Mouse (Mus musculus): ENCODE measurements around the gene Madcam1. TPM values are rescaled to one million over a fixed set of nuclear protein-coding genes. Genes with fewer than 3 reads are reported as not detected.

The Madcam1 gene
- polyA plus RNA-seq, 1 experiment from 2014 or later = 22.2 TPM

- Histone ChIP-seq H3K9me3 (ENCODE audit: control insufficient read depth, low read length) (no peaks in the 10 kb centered on the region), H3K4me3 (ENCODE audit: low read depth, low read length) (no peak overlapping the region), H3K4me1 (replicated peaks; ENCODE audit: control insufficient read depth, insufficient read depth) (0 out of 2 replicates have a peak, but pooled peaks cover 6% of the 10 kb centered on the region), H3K36me3 (ENCODE audit: control insufficient read depth, insufficient read depth, low read length) (no peaks in the 10 kb centered on the region), H3K9ac (ENCODE audit: low read length) (no peak overlapping the region), H3K4me2 (replicated peaks; ENCODE audit: low read depth) (peak overlapping the region; percentile 89), H3K27ac (replicated peaks) (no peak overlapping the region), H3K27me3 (ENCODE audit: control insufficient read depth, insufficient read depth, low read length) (peaks cover 6% of the 10 kb centered on the region; the same call in 1 of the 2 replicates)
- WGBS = 8% methylated on average over 20 of the region's 23 CpGs
- ATAC-seq (ENCODE audit: low FRiP score, low TSS enrichment) (peak; percentile 43; the same call in 1 of the 2 replicates), DNase-seq (ENCODE audit: low spot score) (peak; percentile 46)
- TF ChIP-seq CTCF (IDR thresholded peaks at IDR 0.05; ENCODE audit: low read depth) = no peak
- no peak for TF ChIP-seq EP300 (optimal IDR thresholded peaks at IDR 0.05)
Measured at GRCm38 (mm10) chr10:79638486-79639204, 25.7 kb upstream of the Madcam1 start.

DNA sequence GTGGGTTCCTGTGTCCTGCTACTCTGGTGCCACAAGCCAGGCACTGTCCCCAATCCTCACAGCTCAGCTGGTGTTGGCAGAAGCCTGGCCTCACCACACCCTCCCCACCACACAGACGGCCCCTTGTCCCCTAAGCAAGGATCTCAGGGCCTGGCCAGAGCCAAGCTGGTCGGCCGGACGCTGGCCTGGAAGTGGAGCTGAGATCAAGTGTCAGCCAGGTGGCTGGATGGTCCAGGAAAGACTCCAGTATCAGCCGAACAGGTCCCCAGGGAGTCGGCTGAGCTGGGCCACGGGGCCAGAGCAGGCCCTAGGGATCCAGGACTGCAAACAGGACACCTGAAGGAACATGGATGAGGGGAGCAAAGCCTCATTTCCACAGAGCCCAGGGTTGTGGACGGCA lies 18.6 kb upstream of the Madcam1 start, which contains the start of gene Odf3l2:
Gene Odf3l2, minus strand, starts transcription at position 28 of the 400 bp plus-strand sequence.
- Histone ChIP-seq H3K4me2 (replicated peaks; ENCODE audit: low read depth) (no peak within 1 kb of the TSS), H3K4me3 (ENCODE audit: low read depth, low read length) (no peak within 1 kb of the TSS), H3K27ac (replicated peaks) (no peak within 1 kb of the TSS), H3K9me3 (ENCODE audit: control insufficient read depth, low read length) (no peaks in the 10 kb centered on the region), H3K4me1 (replicated peaks; ENCODE audit: control insufficient read depth, insufficient read depth) (no peaks in the 10 kb centered on the region), H3K36me3 (ENCODE audit: control insufficient read depth, insufficient read depth, low read length) (no peaks in the 10 kb centered on the region), H3K27me3 (ENCODE audit: control insufficient read depth, insufficient read depth, low read length) (no peaks in the 10 kb centered on the region), H3K9ac (ENCODE audit: low read length) (no peak within 1 kb of the TSS)
- 57% methylated on average over 8 of the region's 8 CpGs for WGBS
- ATAC-seq (ENCODE audit: low FRiP score, low TSS enrichment) = no peak
- DNase-seq (ENCODE audit: low spot score) = no peak
- TF ChIP-seq CTCF (IDR thresholded peaks at IDR 0.05; ENCODE audit: low read depth) (no peak), EP300 (optimal IDR thresholded peaks at IDR 0.05) (no peak)

- 26% methylated on average over 7 of the region's 7 CpGs for WGBS
- no peak overlapping the region for H3K4me2 ChIP-seq (replicated peaks; ENCODE audit: low read depth)
- DNase-seq (ENCODE audit: low spot score) = peak; percentile 82
- H3K27ac ChIP-seq (replicated peaks) = no peak overlapping the region
- no peaks in the 10 kb centered on the region for H3K9me3 ChIP-seq (ENCODE audit: control insufficient read depth, low read length)
- no peaks in the 10 kb centered on the region for H3K36me3 ChIP-seq (ENCODE audit: control insufficient read depth, insufficient read depth, low read length)
- H3K4me3 ChIP-seq (ENCODE audit: low read depth, low read length) = no peak overlapping the region
- ATAC-seq (ENCODE audit: low FRiP score, low TSS enrichment) = peak; percentile 76
- no peaks in the 10 kb centered on the region for H3K27me3 ChIP-seq (ENCODE audit: control insufficient read depth, insufficient read depth, low read length)
- TF ChIP-seq CTCF (IDR thresholded peaks at IDR 0.05; ENCODE audit: low read depth) = peak; percentile 98
- TF ChIP-seq EP300 (optimal IDR thresholded peaks at IDR 0.05) = no peak
- no peaks in the 10 kb centered on the region for H3K4me1 ChIP-seq (replicated peaks; ENCODE audit: control insufficient read depth, insufficient read depth)
- no peak overlapping the region for H3K9ac ChIP-seq (ENCODE audit: low read length)
Measured at GRCm38 (mm10) chr10:79649070-79649751, 15.1 kb upstream of the Madcam1 start.

- ATAC-seq (ENCODE audit: low FRiP score, low TSS enrichment) (no peak), DNase-seq (ENCODE audit: low spot score) (no peak)
- 54% methylated on average over 7 of the region's 7 CpGs for WGBS
- Histone ChIP-seq H3K4me3 (ENCODE audit: low read depth, low read length) (no peak overlapping the region), H3K36me3 (ENCODE audit: control insufficient read depth, insufficient read depth, low read length) (no peaks in the 10 kb centered on the region), H3K27me3 (ENCODE audit: control insufficient read depth, insufficient read depth, low read length) (no peaks in the 10 kb centered on the region; the same call in 1 of the 2 replicates), H3K9me3 (ENCODE audit: control insufficient read depth, low read length) (no peaks in the 10 kb centered on the region), H3K27ac (replicated peaks) (no peak overlapping the region), H3K4me2 (replicated peaks; ENCODE audit: low read depth) (no peak overlapping the region), H3K4me1 (replicated peaks; ENCODE audit: control insufficient read depth, insufficient read depth) (no peaks in the 10 kb centered on the region), H3K9ac (ENCODE audit: low read length) (no peak overlapping the region)
- no peak for TF ChIP-seq CTCF (IDR thresholded peaks at IDR 0.05; ENCODE audit: low read depth)
- no peak for TF ChIP-seq EP300 (optimal IDR thresholded peaks at IDR 0.05)
Measured at GRCm38 (mm10) chr10:79652789-79653188, 11.6 kb upstream of the Madcam1 start.

DNA sequence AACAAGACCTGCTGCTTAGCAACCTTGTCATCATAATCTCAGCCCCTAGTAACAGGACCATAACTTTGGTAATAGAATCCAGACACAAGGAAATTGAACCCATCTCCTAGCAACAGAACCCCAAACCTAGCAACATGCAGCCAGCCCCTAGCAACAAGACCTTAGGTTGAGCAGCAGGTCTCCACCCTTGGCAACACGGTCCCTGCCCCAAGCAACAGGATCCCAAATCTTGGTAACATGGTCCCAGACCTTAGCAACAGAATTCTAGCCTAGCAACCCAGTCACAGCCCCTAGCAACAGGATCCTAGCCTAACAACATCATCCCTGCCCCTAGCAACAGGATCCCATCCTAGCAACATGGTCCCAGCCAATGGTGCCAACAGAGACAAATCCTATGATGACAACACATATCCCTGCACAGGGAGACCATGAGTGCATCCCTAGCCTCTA lies 9.4 kb upstream of the Madcam1 start:
- Histone ChIP-seq H3K4me1 (replicated peaks; ENCODE audit: control insufficient read depth, insufficient read depth) (no peaks in the 10 kb centered on the region), H3K4me3 (ENCODE audit: low read depth, low read length) (no peak overlapping the region), H3K27me3 (ENCODE audit: control insufficient read depth, insufficient read depth, low read length) (no peaks in the 10 kb centered on the region; the same call in 1 of the 2 replicates), H3K36me3 (ENCODE audit: control insufficient read depth, insufficient read depth, low read length) (no peaks in the 10 kb centered on the region), H3K9me3 (ENCODE audit: control insufficient read depth, low read length) (no peaks in the 10 kb centered on the region), H3K27ac (replicated peaks) (no peak overlapping the region), H3K9ac (ENCODE audit: low read length) (no peak overlapping the region), H3K4me2 (replicated peaks; ENCODE audit: low read depth) (no peak overlapping the region)
- no peak for TF ChIP-seq CTCF (IDR thresholded peaks at IDR 0.05; ENCODE audit: low read depth)
- no peak for TF ChIP-seq EP300 (optimal IDR thresholded peaks at IDR 0.05)
- no peak for ATAC-seq (ENCODE audit: low FRiP score, low TSS enrichment)
- DNase-seq (ENCODE audit: low spot score) = no peak
- WGBS = 47% methylated on average over 1 of the region's 1 CpGs
